Mouse (Mus musculus): ENCODE measurements around the gene Muc13.

GRCm38 (mm10) chr16:33760996-33761395 lies 32.8 kb upstream of the Muc13 start:
- TF ChIP-seq CTCF (IDR thresholded peaks at IDR 0.05; ENCODE audit: control insufficient read depth, insufficient read depth, insufficient read length) (no peak), CEBPB (IDR thresholded peaks at IDR 0.05; ENCODE audit: low read depth) (no peak), MAX (IDR thresholded peaks at IDR 0.05) (no peak), USF1 (IDR thresholded peaks at IDR 0.05; ENCODE audit: low read depth) (no peak), MYOD1 (IDR thresholded peaks at IDR 0.05; ENCODE audit: control insufficient read depth, insufficient read length, low read depth) (no peak), MYOG (IDR thresholded peaks at IDR 0.05; ENCODE audit: control insufficient read depth, extremely low read depth, insufficient read length) (no peak)
